Mouse (Mus musculus) embryonic stem cell, embryonic (primary cell): ENCODE results near the gene Cdkl5.

ENCODE experiments used
- CTCF ChIA-PET, 4 experiments: fragments of 300-600 bp in 2 of 4; fragments of 350-600 bp in 2 of 4; sonication (Branson Sonifier 250); formaldehyde crosslinking; loops; one replicate each; lab custom pipeline; 2022; ENCODE audit warnings: inconsistent platforms in 2 of 4; lab: Charles Lee
- POLR2A ChIA-PET, 4 experiments: fragments of 300-600 bp in 2 of 4; fragments of 350-600 bp in 2 of 4; sonication (Branson Sonifier 250); formaldehyde crosslinking; loops; one replicate each; lab custom pipeline; 2022; ENCODE audit warnings: antibody characterized with exemption in 4 of 4, inconsistent platforms in 1 of 4; lab: Charles Lee

Gene Cdkl5

GRCm38 (mm10) chrX:160994543-160995121 lies at the start of gene Cdkl5:
Gene Cdkl5, minus strand, starts transcription at chrX:160994704.
- ChIA-PET CTCF (interaction anchor here (0.6 to 1.1 kb wide), 6 partner anchors 27 to 1658 kb away, joined by 3 to 15 read pairs (median 3); no protein-coding TSS in a partner anchor), POLR2A (interaction anchor here in 2 of 4 experiments (0.6 to 1.4 kb wide), 5 partner anchors 8 to 858 kb away, joined by 3 to 7 read pairs (median 3); no protein-coding TSS in a partner anchor)

DNA sequence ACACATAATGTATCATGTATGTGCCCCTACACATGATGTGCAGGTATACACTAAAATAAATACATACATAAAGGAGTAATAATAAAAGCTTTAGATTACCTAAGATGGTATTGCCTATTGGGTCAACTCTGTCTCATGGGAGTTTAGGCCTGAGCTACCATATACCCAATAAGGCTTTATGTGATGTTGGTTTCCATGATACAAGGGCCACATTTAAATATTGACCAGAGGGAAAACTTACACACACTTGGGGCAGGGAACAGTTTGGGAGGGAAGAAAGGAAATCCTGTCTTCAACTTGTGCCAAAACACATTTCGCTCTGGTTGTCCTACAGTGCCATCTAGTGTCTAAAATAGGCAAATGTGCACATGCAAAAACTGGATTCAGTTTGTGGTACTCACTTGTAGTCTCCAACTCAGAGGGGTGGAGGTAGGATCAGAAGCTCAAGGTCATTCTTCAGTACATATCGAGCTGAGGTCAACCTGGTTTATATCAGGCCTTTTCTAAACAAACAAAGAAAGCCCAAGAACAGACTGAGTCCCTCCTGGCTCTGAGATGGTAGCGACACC lies 38.8 kb upstream of the Cdkl5 start:
- POLR2A ChIA-PET: no interaction called here
- CTCF ChIA-PET: no interaction called here

GRCm38 (mm10) chrX:161032423-161032822 lies 37.9 kb upstream of the Cdkl5 start:
- ChIA-PET CTCF (interaction anchor here in 3 of 4 experiments (0.5 to 0.7 kb wide), 7 partner anchors 30 to 1739 kb away, joined by 3 to 7 read pairs (median 3); no protein-coding TSS in a partner anchor), POLR2A (interaction anchor here in 1 of 4 experiments (0.7 kb wide), 1 partner anchor 627 kb away, joined by 3 read pairs; no protein-coding TSS in a partner anchor)

DNA sequence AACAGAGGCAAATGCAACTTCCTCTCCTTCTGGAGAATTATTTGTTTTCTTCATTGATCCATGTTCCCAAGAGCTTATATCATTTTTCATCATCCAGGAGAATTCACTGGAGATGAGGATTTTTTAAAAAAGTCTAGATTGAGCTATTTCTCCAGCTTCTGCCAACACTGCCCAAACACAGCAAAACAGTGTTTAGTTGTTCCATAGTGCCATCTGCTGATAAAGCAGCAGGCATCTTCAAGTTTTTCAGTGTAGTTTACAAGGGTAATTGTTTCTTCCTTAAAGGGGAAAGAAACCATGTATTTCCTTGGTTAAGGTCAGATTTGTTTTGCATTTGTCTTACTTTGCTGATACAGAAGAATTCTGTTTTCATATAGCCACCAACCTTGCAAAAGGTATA lies 35.7 kb upstream of the Cdkl5 start:
- POLR2A ChIA-PET: no interaction called here
- CTCF ChIA-PET: no interaction called here

DNA sequence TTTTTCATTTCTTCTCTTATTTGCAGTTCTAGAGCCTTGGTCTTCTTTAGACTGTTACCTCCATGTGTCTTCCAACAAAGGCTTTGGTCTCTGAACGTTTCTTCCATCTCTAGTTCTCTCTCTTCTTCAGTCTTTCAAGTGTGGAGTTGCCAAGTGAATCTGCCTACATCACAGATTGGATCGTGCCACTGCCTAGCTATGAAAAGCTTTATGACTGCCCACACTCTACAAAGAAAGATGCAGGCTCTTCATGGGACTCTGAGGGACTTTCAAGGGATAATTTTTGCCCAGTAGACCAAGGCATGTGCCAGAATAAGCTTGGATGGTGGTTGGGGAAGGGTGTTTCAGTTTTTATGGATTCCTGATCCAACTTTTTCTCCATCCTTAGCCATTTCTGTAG lies 30.0 kb upstream of the Cdkl5 start:
- POLR2A ChIA-PET: no interaction called here
- CTCF ChIA-PET: no interaction called here

DNA sequence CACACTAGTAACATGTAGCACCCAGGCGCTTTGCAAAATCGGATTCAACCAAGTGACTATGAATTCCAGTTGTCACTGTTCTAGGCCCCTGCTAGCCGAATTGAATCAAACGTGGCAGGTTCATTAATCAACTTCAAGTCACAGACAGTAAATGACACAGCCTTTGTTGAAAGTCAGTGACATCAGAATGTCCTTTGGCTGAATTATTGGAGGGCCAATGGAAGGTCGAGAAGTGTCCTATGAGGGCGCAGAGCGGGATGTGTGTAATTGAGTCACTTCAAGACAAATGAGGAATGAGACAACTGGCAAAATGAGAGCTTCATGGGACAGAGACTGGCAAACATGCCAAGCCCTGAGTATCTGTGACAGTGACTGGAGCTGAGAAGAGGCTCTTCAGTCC lies 27.0 kb upstream of the Cdkl5 start:
- ChIA-PET CTCF (no interaction called here), POLR2A (interaction anchor here in 1 of 4 experiments (1.1 kb wide), 1 partner anchor 14 kb away, joined by 3 read pairs; no protein-coding TSS in a partner anchor)

DNA sequence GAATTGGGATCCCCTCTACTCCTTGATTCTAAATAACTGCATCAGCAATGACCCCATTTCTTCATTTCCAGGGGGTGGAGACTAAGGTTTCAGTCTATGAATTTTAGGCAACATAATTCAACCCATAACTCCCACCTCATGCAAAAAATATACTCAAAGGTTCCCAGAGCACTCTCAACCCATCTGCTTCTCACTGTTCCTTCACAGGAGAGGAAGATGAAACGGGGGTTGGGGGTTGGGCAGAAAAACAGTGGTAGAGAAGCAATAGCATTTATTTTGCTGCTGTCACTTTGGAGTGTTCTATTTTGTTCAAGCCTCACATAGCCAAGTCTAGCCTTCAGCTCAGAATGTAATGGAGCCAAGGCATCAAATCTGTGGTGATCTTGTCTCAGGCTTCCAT lies 23.7 kb upstream of the Cdkl5 start:
- POLR2A ChIA-PET: no interaction called here

DNA sequence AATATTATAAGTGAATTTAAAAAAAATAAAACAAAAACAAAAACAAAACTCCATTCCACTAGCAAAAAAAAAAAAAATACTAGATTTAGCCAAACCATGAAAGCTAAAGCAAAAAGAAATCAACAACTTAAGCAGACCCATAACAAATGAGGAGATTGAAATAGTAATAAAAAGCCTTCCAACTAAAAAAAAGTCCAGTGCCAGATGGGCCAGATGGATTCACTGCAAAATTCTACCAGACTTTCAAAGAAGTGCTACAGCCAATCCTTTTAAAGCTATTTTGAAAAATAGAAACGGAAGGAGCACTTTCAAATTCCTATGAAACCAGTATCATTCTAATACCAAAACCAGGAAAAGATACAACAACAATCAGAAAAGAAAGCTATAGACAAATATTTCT lies 11.8 kb upstream of the Cdkl5 start:
- CTCF ChIA-PET: no interaction called here

More for the DNA sequence above, 23.7 kb upstream of the Cdkl5 start:
- CTCF ChIA-PET: no interaction called here

GRCm38 (mm10) chrX:160996051-160996450 lies 1.5 kb upstream of the Cdkl5 start:
- ChIA-PET POLR2A (interaction anchor here in 1 of 4 experiments (0.7 kb wide), 1 partner anchor 21 kb away, joined by 4 read pairs; no protein-coding TSS in a partner anchor), CTCF (interaction anchor here in 1 of 4 experiments (0.5 kb wide), 1 partner anchor 9 kb away, joined by 3 read pairs; no protein-coding TSS in a partner anchor)

More for the DNA sequence above, 11.8 kb upstream of the Cdkl5 start:
- POLR2A ChIA-PET: interaction anchor here in 1 of 4 experiments (0.7 kb wide), 1 partner anchor 35 kb away, joined by 3 read pairs; no protein-coding TSS in a partner anchor

- POLR2A ChIA-PET: interaction anchor here in 3 of 4 experiments (0.6 to 1.4 kb wide), 5 partner anchors 8 to 875 kb away, joined by 3 to 7 read pairs (median 4); no protein-coding TSS in a partner anchor
- CTCF ChIA-PET: interaction anchor here in 3 of 4 experiments (0.6 to 1.1 kb wide), 5 partner anchors 27 to 1657 kb away, joined by 3 to 15 read pairs (median 3); no protein-coding TSS in a partner anchor
These were observed 695 bp upstream of the Cdkl5 start for GRCm38 (mm10) chrX:160995131-160995667.

GRCm38 (mm10) chrX:160993749-160994539 lies 560 bp downstream of the Cdkl5 start:
- POLR2A ChIA-PET: interaction anchor here in 2 of 4 experiments (0.6 to 1.4 kb wide), 4 partner anchors 9 to 858 kb away, joined by 3 to 4 read pairs (median 3); no protein-coding TSS in a partner anchor
- CTCF ChIA-PET: interaction anchor here in 2 of 4 experiments (0.6 to 1.1 kb wide), 2 partner anchors 721 to 1585 kb away, joined by 3 to 4 read pairs; no protein-coding TSS in a partner anchor

GRCm38 (mm10) chrX:160992703-160993102 lies 1.8 kb downstream of the Cdkl5 start:
- ChIA-PET POLR2A (no interaction called here), CTCF (no interaction called here)

- POLR2A ChIA-PET: no interaction called here
- CTCF ChIA-PET: no interaction called here
These were observed 4.2 kb downstream of the Cdkl5 start for GRCm38 (mm10) chrX:160990276-160990675.

DNA sequence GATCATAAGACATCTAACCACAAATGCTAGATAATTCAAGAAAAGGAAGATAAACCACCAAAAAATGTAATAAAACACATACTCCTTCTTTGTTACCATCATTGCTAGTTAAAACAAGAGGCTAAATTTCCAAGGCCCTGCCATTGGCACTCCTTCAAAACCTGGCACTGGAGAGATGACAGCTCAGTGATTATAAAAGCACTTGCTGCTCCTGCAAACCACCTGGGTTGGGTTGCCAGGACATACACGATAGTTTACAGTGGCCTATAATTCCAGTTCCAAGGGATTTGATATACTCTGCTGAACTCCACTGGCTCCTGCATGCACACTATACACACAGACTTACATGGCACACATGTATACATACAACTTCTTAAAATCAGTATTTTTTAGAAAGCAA lies 16.6 kb downstream of the Cdkl5 start:
- CTCF ChIA-PET: no interaction called here
- POLR2A ChIA-PET: no interaction called here

DNA sequence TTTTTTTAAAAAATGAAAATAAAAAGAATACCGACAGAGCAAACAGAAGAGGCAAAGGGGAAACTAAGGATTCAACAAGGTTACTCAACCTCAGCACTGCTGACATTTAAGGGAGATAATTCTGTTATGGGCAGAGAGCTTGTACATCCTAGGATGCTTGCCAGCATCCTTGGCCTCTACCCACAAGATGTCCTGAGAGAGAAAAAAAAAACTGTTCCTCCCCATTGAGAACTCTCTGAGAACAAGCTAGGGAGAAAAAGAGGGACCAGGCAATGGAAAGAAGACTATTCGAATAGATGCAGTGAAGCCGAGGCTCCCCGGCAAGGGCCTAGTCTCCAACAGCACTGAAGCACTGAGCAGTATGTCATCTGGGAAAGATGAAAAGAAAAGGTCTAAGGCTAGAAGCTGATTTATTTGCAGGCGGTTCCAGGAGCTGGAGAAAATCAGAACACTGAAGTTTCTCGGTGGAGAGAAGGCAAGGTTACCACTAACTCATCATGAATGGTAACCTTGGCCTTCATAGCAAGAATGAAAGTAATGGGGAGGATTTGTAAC lies 22.4 kb downstream of the Cdkl5 start:
- CTCF ChIA-PET: no interaction called here
- POLR2A ChIA-PET: no interaction called here

- POLR2A ChIA-PET: no interaction called here
- CTCF ChIA-PET: no interaction called here
These were observed 35.8 kb downstream of the Cdkl5 start for GRCm38 (mm10) chrX:160958593-160959131.

DNA sequence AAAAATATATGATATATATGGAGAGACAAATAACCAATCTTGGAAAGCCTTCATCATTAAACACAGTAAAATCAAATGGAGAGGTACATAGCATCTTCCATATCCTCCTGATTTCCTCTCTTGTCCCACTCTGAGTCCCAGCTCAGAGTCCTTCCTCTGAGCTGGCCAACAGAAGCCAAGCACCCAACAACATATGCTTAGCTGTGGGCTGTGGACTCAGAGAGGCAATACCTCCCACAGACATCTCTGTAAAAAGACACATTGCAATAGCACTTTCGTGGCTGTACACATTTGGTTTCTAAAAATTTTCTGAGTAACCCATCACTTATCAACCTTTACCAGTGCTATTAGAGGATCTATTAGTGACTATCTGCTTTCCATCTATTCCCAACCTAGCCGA lies 44.9 kb downstream of the Cdkl5 start:
- ChIA-PET CTCF (no interaction called here), POLR2A (no interaction called here)

DNA sequence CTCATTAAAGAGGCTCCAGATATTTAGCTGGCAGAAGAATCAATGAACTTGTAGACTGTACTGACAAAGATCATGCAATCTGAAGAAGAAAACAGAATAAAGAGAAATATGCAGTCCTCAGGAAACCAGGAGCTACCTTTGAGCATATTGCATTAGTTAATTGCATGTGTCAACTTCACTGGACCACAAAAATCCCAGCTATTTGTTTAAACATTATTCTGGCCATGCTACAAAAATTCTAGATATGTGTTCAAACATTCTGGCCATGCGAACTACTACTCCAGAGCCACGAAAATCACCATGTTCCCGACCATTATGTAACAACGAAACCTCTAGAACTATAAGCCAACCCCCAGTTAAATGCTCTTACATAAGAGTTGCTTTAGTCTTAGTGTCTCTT lies 49.8 kb downstream of the Cdkl5 start:
- CTCF ChIA-PET: no interaction called here
- POLR2A ChIA-PET: no interaction called here
